Mouse (Mus musculus): ENCODE results near the gene Nampt. TPM values are rescaled to one million over a fixed set of nuclear protein-coding genes. Genes with fewer than 3 reads are reported as not detected.

Gene Nampt
- polyA plus RNA-seq, 1 experiment from 2014 or later, result 17.3 TPM

GRCm38 (mm10) chr12:32824586-32824985, 5.2 kb downstream of the Nampt start:
- no peak for TF ChIP-seq CTCF (IDR thresholded peaks at IDR 0.05; ENCODE audit: low read depth)
- Histone ChIP-seq H3K27ac (ENCODE audit: low read depth, low read length) (no peak overlapping the region), H3K36me3 (ENCODE audit: control insufficient read depth, insufficient read depth) (peaks cover 18% of the 10 kb centered on the region), H3K4me3 (ENCODE audit: low read depth, low read length) (no peak overlapping the region), H3K9me3 (ENCODE audit: control insufficient read depth) (no peaks in the 10 kb centered on the region), H3K4me1 (replicated peaks; ENCODE audit: control insufficient read depth, insufficient read depth, low read length) (0 out of 2 replicates have a peak, but pooled peaks cover 3% of the 10 kb centered on the region), H3K4me2 (replicated peaks; ENCODE audit: low read depth) (no peak overlapping the region), H3K9ac (ENCODE audit: low read depth, low read length) (no peak overlapping the region), H3K27me3 (replicated peaks; ENCODE audit: control insufficient read depth, insufficient read depth, low read length) (no peaks in the 10 kb centered on the region)
- 90% methylated on average over 6 of the region's 6 CpGs for WGBS
- no peak for ATAC-seq

GRCm38 (mm10) chr12:32826971-32827370, 7.6 kb downstream of the Nampt start:
- no peak for ATAC-seq
- no peak overlapping the region for H3K9ac ChIP-seq (ENCODE audit: low read depth, low read length)
- no peak overlapping the region for H3K27ac ChIP-seq (ENCODE audit: low read depth, low read length)
- H3K4me3 ChIP-seq (ENCODE audit: low read depth, low read length), result no peak overlapping the region
- H3K4me2 ChIP-seq (replicated peaks; ENCODE audit: low read depth), result no peak overlapping the region
- H3K27me3 ChIP-seq (replicated peaks; ENCODE audit: control insufficient read depth, insufficient read depth, low read length), result no peaks in the 10 kb centered on the region
- 28% methylated on average over 3 of the region's 3 CpGs for WGBS
- peak; percentile 79 for TF ChIP-seq CTCF (IDR thresholded peaks at IDR 0.05; ENCODE audit: low read depth)
- peaks cover 18% of the 10 kb centered on the region for H3K36me3 ChIP-seq (ENCODE audit: control insufficient read depth, insufficient read depth)
- no peaks in the 10 kb centered on the region for H3K9me3 ChIP-seq (ENCODE audit: control insufficient read depth)
- H3K4me1 ChIP-seq (replicated peaks; ENCODE audit: control insufficient read depth, insufficient read depth, low read length), result 0 out of 2 replicates have a peak, but pooled peaks cover 2% of the 10 kb centered on the region

GRCm38 (mm10) chr12:32828137-32828760, 8.9 kb downstream of the Nampt start:
- no peak overlapping the region for H3K4me3 ChIP-seq (ENCODE audit: low read depth, low read length)
- 76% methylated on average over 8 of the region's 8 CpGs for WGBS
- no peak overlapping the region; the same call in 1 of the 2 replicates for H3K9ac ChIP-seq (ENCODE audit: low read depth, low read length)
- no peaks in the 10 kb centered on the region for H3K9me3 ChIP-seq (ENCODE audit: control insufficient read depth)
- H3K36me3 ChIP-seq (ENCODE audit: control insufficient read depth, insufficient read depth), result peaks cover 25% of the 10 kb centered on the region
- no peak overlapping the region for H3K27ac ChIP-seq (ENCODE audit: low read depth, low read length)
- no peaks in the 10 kb centered on the region for H3K4me1 ChIP-seq (replicated peaks; ENCODE audit: control insufficient read depth, insufficient read depth, low read length)
- no peak for ATAC-seq
- H3K4me2 ChIP-seq (replicated peaks; ENCODE audit: low read depth), result no peak overlapping the region
- TF ChIP-seq CTCF (IDR thresholded peaks at IDR 0.05; ENCODE audit: low read depth), result no peak
- H3K27me3 ChIP-seq (replicated peaks; ENCODE audit: control insufficient read depth, insufficient read depth, low read length), result no peaks in the 10 kb centered on the region

- H3K9ac ChIP-seq (ENCODE audit: low read depth, low read length), result no peak overlapping the region
- no peak overlapping the region for H3K4me3 ChIP-seq (ENCODE audit: low read depth, low read length)
- H3K4me2 ChIP-seq (replicated peaks; ENCODE audit: low read depth), result no peak overlapping the region
- WGBS, result 87% methylated on average over 9 of the region's 9 CpGs
- H3K36me3 ChIP-seq (ENCODE audit: control insufficient read depth, insufficient read depth), result peaks cover 28% of the 10 kb centered on the region
- H3K27ac ChIP-seq (ENCODE audit: low read depth, low read length), result no peak overlapping the region; the same call in 1 of the 2 replicates
- no peaks in the 10 kb centered on the region for H3K4me1 ChIP-seq (replicated peaks; ENCODE audit: control insufficient read depth, insufficient read depth, low read length)
- H3K9me3 ChIP-seq (ENCODE audit: control insufficient read depth), result no peaks in the 10 kb centered on the region
- H3K27me3 ChIP-seq (replicated peaks; ENCODE audit: control insufficient read depth, insufficient read depth, low read length), result no peaks in the 10 kb centered on the region
- no peak for TF ChIP-seq CTCF (IDR thresholded peaks at IDR 0.05; ENCODE audit: low read depth)
- no peak for ATAC-seq
Measured at GRCm38 (mm10) chr12:32829321-32830090, 10.2 kb downstream of the Nampt start.

- ATAC-seq, result no peak
- Histone ChIP-seq H3K36me3 (ENCODE audit: control insufficient read depth, insufficient read depth) (peaks cover 38% of the 10 kb centered on the region), H3K27ac (ENCODE audit: low read depth, low read length) (no peak overlapping the region), H3K4me1 (replicated peaks; ENCODE audit: control insufficient read depth, insufficient read depth, low read length) (no peaks in the 10 kb centered on the region), H3K27me3 (replicated peaks; ENCODE audit: control insufficient read depth, insufficient read depth, low read length) (no peaks in the 10 kb centered on the region), H3K9me3 (ENCODE audit: control insufficient read depth) (no peaks in the 10 kb centered on the region), H3K4me2 (replicated peaks; ENCODE audit: low read depth) (no peak overlapping the region), H3K4me3 (ENCODE audit: low read depth, low read length) (no peak overlapping the region), H3K9ac (ENCODE audit: low read depth, low read length) (no peak overlapping the region)
- TF ChIP-seq CTCF (IDR thresholded peaks at IDR 0.05; ENCODE audit: low read depth), result no peak
- WGBS, result 93% methylated on average over 3 of the region's 3 CpGs
Measured at GRCm38 (mm10) chr12:32832076-32832475, 12.7 kb downstream of the Nampt start.

GRCm38 (mm10) chr12:32834781-32835180, 15.4 kb downstream of the Nampt start:
- no peak overlapping the region for H3K4me3 ChIP-seq (ENCODE audit: low read depth, low read length)
- ATAC-seq, result no peak
- H3K27ac ChIP-seq (ENCODE audit: low read depth, low read length), result no peak overlapping the region

More at GRCm38 (mm10) chr12:32834781-32835180, 15.4 kb downstream of the Nampt start:
- 94% methylated on average over 6 of the region's 6 CpGs for WGBS
- no peak overlapping the region for H3K9ac ChIP-seq (ENCODE audit: low read depth, low read length)
- H3K4me2 ChIP-seq (replicated peaks; ENCODE audit: low read depth), result no peak overlapping the region
- no peaks in the 10 kb centered on the region for H3K27me3 ChIP-seq (replicated peaks; ENCODE audit: control insufficient read depth, insufficient read depth, low read length)
- no peaks in the 10 kb centered on the region for H3K4me1 ChIP-seq (replicated peaks; ENCODE audit: control insufficient read depth, insufficient read depth, low read length)
- no peaks in the 10 kb centered on the region for H3K9me3 ChIP-seq (ENCODE audit: control insufficient read depth)
- no peak for TF ChIP-seq CTCF (IDR thresholded peaks at IDR 0.05; ENCODE audit: low read depth)
- H3K36me3 ChIP-seq (ENCODE audit: control insufficient read depth, insufficient read depth), result peaks cover 54% of the 10 kb centered on the region
